Mouse (Mus musculus): Measurements from ENCODE around the gene Pgm1. TPM values are rescaled to one million over a fixed set of nuclear protein-coding genes. Genes with fewer than 3 reads are reported as not detected.

Pgm1 gene
- polyA plus RNA-seq, 1 experiment = 104 TPM

- TF ChIP-seq CTCF (IDR thresholded peaks at IDR 0.05; ENCODE audit: borderline replicate concordance, insufficient read depth, low read depth, low read length) (no peak), POLR2A (IDR thresholded peaks at IDR 0.05; ENCODE audit: borderline replicate concordance, insufficient read depth, low read length) (no peak)
- no peak for DNase-seq
- WGBS = 79% methylated on average over 2 of the region's 2 CpGs
- H3K27ac ChIP-seq (ENCODE audit: insufficient read depth, low read length) = no peak overlapping the region
- no peak overlapping the region for H3K4me3 ChIP-seq (replicated peaks; ENCODE audit: insufficient read depth, low read depth, low read length)
- H3K27me3 ChIP-seq (ENCODE audit: control insufficient read depth, insufficient read depth, low read length) = no peaks in the 10 kb centered on the region
- H3K4me1 ChIP-seq (ENCODE audit: control insufficient read depth, insufficient read depth, low read length) = no peaks in the 10 kb centered on the region; the same call in none of the 2 replicates
Observed at GRCm38 (mm10) chr4:99944606-99945005, 15.4 kb downstream of the Pgm1 start.

- WGBS = 86% methylated on average over 7 of the region's 7 CpGs
- DNase-seq = no peak
- H3K27me3 ChIP-seq (ENCODE audit: control insufficient read depth, insufficient read depth, low read length) = no peaks in the 10 kb centered on the region
- H3K4me3 ChIP-seq (replicated peaks; ENCODE audit: insufficient read depth, low read depth, low read length) = no peak overlapping the region
- TF ChIP-seq POLR2A (IDR thresholded peaks at IDR 0.05; ENCODE audit: borderline replicate concordance, insufficient read depth, low read length) = no peak
- no peak for TF ChIP-seq CTCF (IDR thresholded peaks at IDR 0.05; ENCODE audit: borderline replicate concordance, insufficient read depth, low read depth, low read length)
- H3K4me1 ChIP-seq (ENCODE audit: control insufficient read depth, insufficient read depth, low read length) = no peaks in the 10 kb centered on the region; the same call in none of the 2 replicates
- no peak overlapping the region for H3K27ac ChIP-seq (ENCODE audit: insufficient read depth, low read length)
Observed at GRCm38 (mm10) chr4:99945011-99945410, 15.8 kb downstream of the Pgm1 start.

GRCm38 (mm10) chr4:99946516-99946915 is 17.3 kb downstream of the Pgm1 start:
- Histone ChIP-seq H3K4me3 (replicated peaks; ENCODE audit: insufficient read depth, low read depth, low read length) (no peak overlapping the region), H3K4me1 (ENCODE audit: control insufficient read depth, insufficient read depth, low read length) (no peaks in the 10 kb centered on the region; the same call in none of the 2 replicates), H3K27ac (ENCODE audit: insufficient read depth, low read length) (no peak overlapping the region), H3K27me3 (ENCODE audit: control insufficient read depth, insufficient read depth, low read length) (no peaks in the 10 kb centered on the region)
- 94% methylated on average over 2 of the region's 2 CpGs for WGBS
- TF ChIP-seq POLR2A (IDR thresholded peaks at IDR 0.05; ENCODE audit: borderline replicate concordance, insufficient read depth, low read length) = no peak
- TF ChIP-seq CTCF (IDR thresholded peaks at IDR 0.05; ENCODE audit: borderline replicate concordance, insufficient read depth, low read depth, low read length) = no peak
- DNase-seq = no peak

GRCm38 (mm10) chr4:99947192-99947591 is 18.0 kb downstream of the Pgm1 start:
- H3K4me1 ChIP-seq (ENCODE audit: control insufficient read depth, insufficient read depth, low read length) = no peaks in the 10 kb centered on the region; the same call in 1 of the 2 replicates
- H3K4me3 ChIP-seq (replicated peaks; ENCODE audit: insufficient read depth, low read depth, low read length) = no peak overlapping the region
- H3K27ac ChIP-seq (ENCODE audit: insufficient read depth, low read length) = no peak overlapping the region
- 92% methylated on average over 1 of the region's 1 CpGs for WGBS
- DNase-seq = no peak
- TF ChIP-seq CTCF (IDR thresholded peaks at IDR 0.05; ENCODE audit: borderline replicate concordance, insufficient read depth, low read depth, low read length) = peak; percentile 29; the same call in 1 of the 2 replicates
- TF ChIP-seq POLR2A (IDR thresholded peaks at IDR 0.05; ENCODE audit: borderline replicate concordance, insufficient read depth, low read length) = no peak
- H3K27me3 ChIP-seq (ENCODE audit: control insufficient read depth, insufficient read depth, low read length) = no peaks in the 10 kb centered on the region

GRCm38 (mm10) chr4:99947896-99948295 is 18.7 kb downstream of the Pgm1 start:
- Histone ChIP-seq H3K4me1 (ENCODE audit: control insufficient read depth, insufficient read depth, low read length) (no peaks in the 10 kb centered on the region; the same call in none of the 2 replicates), H3K4me3 (replicated peaks; ENCODE audit: insufficient read depth, low read depth, low read length) (no peak overlapping the region), H3K27me3 (ENCODE audit: control insufficient read depth, insufficient read depth, low read length) (no peaks in the 10 kb centered on the region), H3K27ac (ENCODE audit: insufficient read depth, low read length) (no peak overlapping the region)
- no peak for DNase-seq
- WGBS = 100% methylated on average over 1 of the region's 1 CpGs
- TF ChIP-seq CTCF (IDR thresholded peaks at IDR 0.05; ENCODE audit: borderline replicate concordance, insufficient read depth, low read depth, low read length) = no peak

- Histone ChIP-seq H3K27ac (ENCODE audit: insufficient read depth, low read length) (no peak overlapping the region), H3K4me3 (replicated peaks; ENCODE audit: insufficient read depth, low read depth, low read length) (no peak overlapping the region), H3K4me1 (ENCODE audit: control insufficient read depth, insufficient read depth, low read length) (peaks cover 4% of the 10 kb centered on the region), H3K27me3 (ENCODE audit: control insufficient read depth, insufficient read depth, low read length) (no peaks in the 10 kb centered on the region)
- 91% methylated on average over 2 of the region's 2 CpGs for WGBS
- TF ChIP-seq POLR2A (IDR thresholded peaks at IDR 0.05; ENCODE audit: borderline replicate concordance, insufficient read depth, low read length) = no peak
- no peak for TF ChIP-seq CTCF (IDR thresholded peaks at IDR 0.05; ENCODE audit: borderline replicate concordance, insufficient read depth, low read depth, low read length)
- DNase-seq = no peak
Observed at GRCm38 (mm10) chr4:99953904-99954303, 24.7 kb downstream of the Pgm1 start.

GRCm38 (mm10) chr4:99955396-99955795 is 26.2 kb downstream of the Pgm1 start:
- H3K27ac ChIP-seq (ENCODE audit: insufficient read depth, low read length) = no peak overlapping the region
- DNase-seq = no peak
- peaks cover 4% of the 10 kb centered on the region for H3K4me1 ChIP-seq (ENCODE audit: control insufficient read depth, insufficient read depth, low read length)
- no peak overlapping the region for H3K4me3 ChIP-seq (replicated peaks; ENCODE audit: insufficient read depth, low read depth, low read length)
- no peaks in the 10 kb centered on the region for H3K27me3 ChIP-seq (ENCODE audit: control insufficient read depth, insufficient read depth, low read length)
- no peak for TF ChIP-seq CTCF (IDR thresholded peaks at IDR 0.05; ENCODE audit: borderline replicate concordance, insufficient read depth, low read depth, low read length)
- 29% methylated on average over 10 of the region's 10 CpGs for WGBS

- Histone ChIP-seq H3K4me1 (ENCODE audit: control insufficient read depth, insufficient read depth, low read length) (peaks cover 4% of the 10 kb centered on the region), H3K4me3 (replicated peaks; ENCODE audit: insufficient read depth, low read depth, low read length) (no peak overlapping the region), H3K27me3 (ENCODE audit: control insufficient read depth, insufficient read depth, low read length) (no peaks in the 10 kb centered on the region), H3K27ac (ENCODE audit: insufficient read depth, low read length) (no peak overlapping the region)
- no peak for DNase-seq
- WGBS = 93% methylated on average over 4 of the region's 4 CpGs
- TF ChIP-seq POLR2A (IDR thresholded peaks at IDR 0.05; ENCODE audit: borderline replicate concordance, insufficient read depth, low read length) (no peak), CTCF (IDR thresholded peaks at IDR 0.05; ENCODE audit: borderline replicate concordance, insufficient read depth, low read depth, low read length) (no peak)
Observed at GRCm38 (mm10) chr4:99957186-99957585, 28.0 kb downstream of the Pgm1 start.
